Mouse (Mus musculus) hindbrain, embryonic 11.5 days (tissue): Measurements from ENCODE around the gene Fxyd2. TPM values are rescaled to one million over a fixed set of nuclear protein-coding genes. Genes with fewer than 3 reads are reported as not detected.

Experiments
- ATAC-seq: fragments of 200-750 bp; cut with Nextera tagmentation; 2 replicates; pipeline ENCODE4 v1.8.0; 2017; ENCODE audit warnings: mild to moderate bottlenecking, moderate TSS enrichment, moderate library complexity; ENCODE audit not compliant: low FRiP score
- DNase-seq: peaks from one replicate; pipeline ENCODE4 v3.0.0-alpha.2; 2015; ENCODE audit warnings: low spot score
- H3K27ac ChIP-seq: fragments of 300-500 bp; sonication (generic); 2 replicates; pipeline ENCODE4 v1.5.1; 2014; ENCODE audit warnings: mild to moderate bottlenecking, low read depth, low read length
- H3K27me3 ChIP-seq: fragments of 300-500 bp; sonication (generic); 2 replicates; pipeline ENCODE4 v1.6.1; 2014; ENCODE audit warnings: mild to moderate bottlenecking, low read length, moderate library complexity, mixed read lengths; ENCODE audit not compliant: control insufficient read depth, insufficient read depth
- H3K36me3 ChIP-seq: fragments of 300-500 bp; sonication (generic); 2 replicates; pipeline ENCODE4 v1.6.1; 2014; ENCODE audit warnings: mild to moderate bottlenecking, low read length, moderate library complexity, mixed read lengths; ENCODE audit not compliant: control insufficient read depth, insufficient read depth
- H3K4me1 ChIP-seq: fragments of 300-500 bp; sonication (generic); replicated peaks from 2 replicates; pipeline ENCODE4 v1.6.1; 2014; ENCODE audit warnings: low read length, mixed read lengths; ENCODE audit not compliant: control insufficient read depth, insufficient read depth
- H3K4me2 ChIP-seq: fragments of 300-500 bp; sonication (generic); replicated peaks from 2 replicates; pipeline ENCODE4 v1.6.1; 2014; ENCODE audit warnings: mild to moderate bottlenecking, low read depth, low read length
- H3K4me3 ChIP-seq: fragments of 300-500 bp; sonication (generic); 2 replicates; pipeline ENCODE4 v1.5.1; 2014; ENCODE audit warnings: low read depth, low read length
- H3K9ac ChIP-seq: fragments of 300-500 bp; sonication (generic); 2 replicates; pipeline ENCODE4 v1.6.1; 2014; ENCODE audit warnings: low read depth, low read length
- H3K9me3 ChIP-seq: fragments of 300-500 bp; sonication (generic); 2 replicates; pipeline ENCODE4 v1.6.1; 2016; ENCODE audit warnings: low read length; ENCODE audit not compliant: control insufficient read depth
- WGBS: fragments of 180-500 bp; shearing (Covaris S2); extraction: QIAGEN DNeasy Blood & Tissue Kit; methylation state at CpG from one replicate; pipeline ENCODE4 v1.1.7; 2014; 5-methylcytosine and 5-hydroxymethylcytosine counted together
- polyA plus RNA-seq: library from polyadenylated mRNA; unstranded; fragments of >200 nt; fragmentation: Nextera tagmentation; extraction: Ambion mirVana; gene quantifications from 2 replicates; pipeline ENCODE4 v1.2.1, GENCODE M21; 2014

Gene Fxyd2
- polyA plus RNA-seq, 1 experiment from 2014 or later, result 1.5 TPM

DNA sequence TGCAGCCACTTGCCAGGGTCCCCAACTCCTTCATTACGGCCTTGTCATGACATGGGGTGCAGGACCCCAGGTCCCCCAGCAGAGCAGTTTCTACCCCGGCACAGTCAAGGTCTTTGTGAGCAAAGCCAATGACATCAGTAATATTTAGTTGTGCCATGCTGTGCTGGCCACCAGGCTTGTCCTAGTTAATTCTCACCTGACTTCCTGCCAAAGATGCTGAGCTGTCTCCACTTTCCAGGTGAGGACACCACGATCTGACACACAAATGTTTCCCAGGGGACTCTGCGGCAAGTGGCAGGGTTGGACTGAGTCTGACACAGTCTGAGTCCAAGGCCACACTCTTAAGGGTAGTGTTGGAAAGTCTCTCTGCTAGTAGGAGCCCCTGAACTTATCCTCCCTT lies 27.0 kb downstream of the Fxyd2 start, which contains the start of gene Dscaml1:
TSS of gene Dscaml1 (plus strand) at position 173 of the 400 bp plus-strand sequence.
- Histone ChIP-seq H3K4me2 (no peak within 1 kb of the TSS), H3K9ac (no peak within 1 kb of the TSS), H3K27ac (no peak within 1 kb of the TSS), H3K27me3 (peaks cover 29% of the 10 kb centered on the region), H3K4me1 (peaks cover 3% of the 10 kb centered on the region; the same call in 1 of the 2 replicates), H3K4me3 (no peak within 1 kb of the TSS), H3K36me3 (no peaks in the 10 kb centered on the region), H3K9me3 (no peaks in the 10 kb centered on the region)
- ATAC-seq, result no peak
- DNase-seq, result no peak
- 85% methylated on average over 4 of the region's 4 CpGs for WGBS

DNA sequence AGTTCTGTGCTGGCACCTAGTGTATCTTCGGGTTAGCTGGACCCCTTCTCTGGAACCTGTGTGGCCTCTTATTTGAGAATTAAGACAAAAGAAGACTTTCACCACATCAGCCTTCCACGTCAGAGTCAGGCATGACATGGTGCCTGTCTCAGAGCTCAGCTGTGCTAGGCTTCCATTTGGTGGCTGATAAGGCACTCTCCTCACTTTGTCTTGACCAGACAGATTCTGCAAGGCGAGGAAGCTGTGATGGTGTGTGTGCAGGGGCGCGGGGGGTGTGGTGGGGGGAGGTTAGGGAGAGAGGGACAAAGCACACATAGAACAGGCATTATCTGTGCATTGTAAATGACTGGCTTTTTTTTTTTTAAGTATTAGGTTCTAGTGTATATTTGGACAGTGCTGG lies 29.9 kb downstream of the Fxyd2 start:
- Histone ChIP-seq H3K9me3 (no peaks in the 10 kb centered on the region), H3K36me3 (no peaks in the 10 kb centered on the region), H3K9ac (no peak overlapping the region), H3K27ac (no peak overlapping the region), H3K4me2 (no peak overlapping the region), H3K27me3 (peaks cover 47% of the 10 kb centered on the region), H3K4me3 (no peak overlapping the region), H3K4me1 (peaks cover 3% of the 10 kb centered on the region; the same call in 1 of the 2 replicates)
- WGBS, result 32% methylated on average over 5 of the region's 5 CpGs
- ATAC-seq (no peak), DNase-seq (no peak)

DNA sequence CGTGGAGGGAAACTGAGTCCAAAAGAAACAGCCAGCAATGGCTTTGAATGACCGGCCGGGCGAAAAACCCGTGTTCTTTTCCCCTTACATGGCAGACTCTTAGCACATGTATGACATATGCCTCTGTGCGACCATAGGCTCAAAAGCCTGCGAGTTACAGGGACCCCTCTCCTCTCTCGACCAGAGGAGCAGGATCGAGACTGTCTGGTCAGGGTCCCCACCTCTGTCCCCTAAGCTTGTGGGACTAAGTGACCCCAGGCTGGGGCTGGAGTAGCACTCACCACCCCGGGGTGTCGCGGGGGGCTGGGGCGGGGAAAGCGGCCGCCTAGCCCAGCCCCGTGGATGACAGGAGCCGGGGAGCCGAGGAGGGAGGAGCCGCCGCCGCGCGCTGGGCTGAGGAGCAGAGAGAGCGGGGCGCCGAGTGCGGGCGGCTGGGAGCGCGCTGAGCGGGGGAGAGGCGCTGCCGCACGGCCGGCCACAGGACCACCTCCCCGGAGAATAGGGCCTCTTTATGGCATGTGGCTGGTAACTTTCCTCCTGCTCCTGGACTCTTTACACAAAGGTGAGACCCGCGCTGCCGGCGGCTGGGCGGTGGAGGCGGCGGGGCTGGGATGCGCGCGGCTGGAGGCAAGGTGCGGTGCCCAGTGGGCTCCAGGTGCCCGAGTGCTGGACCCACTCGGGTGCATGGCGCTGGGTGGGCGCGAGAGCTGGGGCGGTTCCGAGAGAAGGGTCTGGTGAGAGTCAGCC lies 30.7 kb downstream of the Fxyd2 start:
- Histone ChIP-seq H3K27me3 (peaks cover 47% of the 10 kb centered on the region), H3K27ac (no peak overlapping the region), H3K4me2 (peak overlapping the region; percentile 54), H3K36me3 (no peaks in the 10 kb centered on the region), H3K9ac (peak overlapping the region; percentile 34; the same call in 1 of the 2 replicates), H3K9me3 (no peaks in the 10 kb centered on the region), H3K4me1 (peaks cover 3% of the 10 kb centered on the region; the same call in 1 of the 2 replicates), H3K4me3 (peak overlapping the region; percentile 34)
- no peak for ATAC-seq
- WGBS, result 3% methylated on average over 37 of the region's 54 CpGs
- peak; percentile 52 for DNase-seq

DNA sequence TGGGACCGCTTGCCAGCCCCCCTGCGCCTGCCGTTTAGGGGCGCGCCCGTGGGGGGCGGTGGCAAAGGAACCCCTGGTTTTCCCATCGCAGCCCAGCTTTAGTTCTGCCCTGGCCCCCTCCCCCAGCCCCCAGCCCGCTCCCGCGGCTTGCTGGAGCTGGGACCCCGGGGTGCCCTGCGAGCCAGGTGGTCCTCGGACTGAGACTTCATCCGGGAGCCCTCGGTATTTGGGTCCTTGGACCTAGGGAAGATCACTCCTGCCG lies 31.2 kb downstream of the Fxyd2 start:
- Histone ChIP-seq H3K4me2 (peak overlapping the region; percentile 54), H3K4me1 (peaks cover 3% of the 10 kb centered on the region; the same call in 1 of the 2 replicates), H3K27ac (no peak overlapping the region), H3K36me3 (no peaks in the 10 kb centered on the region), H3K4me3 (peak overlapping the region; percentile 34), H3K27me3 (peaks cover 47% of the 10 kb centered on the region), H3K9me3 (no peaks in the 10 kb centered on the region), H3K9ac (peak overlapping the region; percentile 34; the same call in 1 of the 2 replicates)
- ATAC-seq (no peak), DNase-seq (no peak)
- 0% methylated on average over 11 of the region's 17 CpGs for WGBS

DNA sequence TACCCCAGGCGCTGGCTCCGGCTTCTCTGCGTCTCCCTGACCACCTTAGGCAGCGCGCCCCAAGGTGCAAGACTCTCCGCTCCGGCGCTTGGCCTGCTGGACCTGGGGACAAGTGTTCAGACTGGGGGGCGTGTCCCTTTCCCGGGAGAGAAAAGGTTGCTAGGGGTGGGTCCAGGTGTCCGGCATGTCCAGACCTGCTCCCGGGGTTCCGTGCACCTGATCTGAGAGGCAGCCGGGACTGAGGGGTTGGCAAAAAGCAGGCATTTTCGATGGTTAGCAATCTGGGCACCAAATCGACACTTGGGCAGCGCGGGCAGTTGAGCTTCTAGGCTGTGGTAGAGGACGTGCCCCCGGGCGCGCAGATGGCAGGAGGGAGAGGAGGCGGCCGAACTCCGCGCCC lies 31.7 kb downstream of the Fxyd2 start:
- H3K9ac ChIP-seq, result no peak overlapping the region; the same call in 1 of the 2 replicates
- DNase-seq, result no peak
- peaks cover 3% of the 10 kb centered on the region; the same call in 1 of the 2 replicates for H3K4me1 ChIP-seq
- H3K9me3 ChIP-seq, result no peaks in the 10 kb centered on the region
- no peaks in the 10 kb centered on the region for H3K36me3 ChIP-seq
- H3K27ac ChIP-seq, result no peak overlapping the region
- peak overlapping the region; percentile 34 for H3K4me3 ChIP-seq
- H3K4me2 ChIP-seq, result peak overlapping the region; percentile 54
- ATAC-seq, result no peak
- WGBS, result 7% methylated on average over 26 of the region's 26 CpGs
- H3K27me3 ChIP-seq, result peaks cover 47% of the 10 kb centered on the region

DNA sequence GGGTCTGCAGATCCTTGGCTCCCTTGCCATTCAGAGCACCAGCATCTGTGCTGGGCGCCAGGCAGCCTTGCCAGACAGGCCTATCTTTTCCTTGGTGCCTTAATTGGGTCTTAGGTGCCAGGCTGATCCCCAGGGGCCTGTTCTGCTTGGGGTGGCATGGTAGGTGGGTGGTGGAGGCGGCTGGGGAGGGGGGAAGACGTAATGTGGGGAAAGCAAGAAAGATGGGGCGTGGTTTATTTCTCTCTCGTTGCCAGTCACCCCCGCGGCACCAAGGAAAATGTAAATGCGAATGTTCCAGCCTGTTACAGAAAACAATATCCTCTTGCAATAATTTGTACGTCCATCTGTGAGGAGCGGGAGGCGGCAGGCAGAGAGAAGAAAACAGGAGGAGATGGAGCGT lies 33.2 kb downstream of the Fxyd2 start:
- DNase-seq (no peak), ATAC-seq (no peak)
- peaks cover 47% of the 10 kb centered on the region for H3K27me3 ChIP-seq
- peaks cover 4% of the 10 kb centered on the region; the same call in 1 of the 2 replicates for H3K4me1 ChIP-seq
- H3K4me3 ChIP-seq, result no peak overlapping the region
- no peak overlapping the region for H3K4me2 ChIP-seq
- H3K9me3 ChIP-seq, result no peaks in the 10 kb centered on the region
- H3K36me3 ChIP-seq, result no peaks in the 10 kb centered on the region
- H3K9ac ChIP-seq, result no peak overlapping the region
- H3K27ac ChIP-seq, result no peak overlapping the region
- WGBS, result 77% methylated on average over 12 of the region's 12 CpGs

DNA sequence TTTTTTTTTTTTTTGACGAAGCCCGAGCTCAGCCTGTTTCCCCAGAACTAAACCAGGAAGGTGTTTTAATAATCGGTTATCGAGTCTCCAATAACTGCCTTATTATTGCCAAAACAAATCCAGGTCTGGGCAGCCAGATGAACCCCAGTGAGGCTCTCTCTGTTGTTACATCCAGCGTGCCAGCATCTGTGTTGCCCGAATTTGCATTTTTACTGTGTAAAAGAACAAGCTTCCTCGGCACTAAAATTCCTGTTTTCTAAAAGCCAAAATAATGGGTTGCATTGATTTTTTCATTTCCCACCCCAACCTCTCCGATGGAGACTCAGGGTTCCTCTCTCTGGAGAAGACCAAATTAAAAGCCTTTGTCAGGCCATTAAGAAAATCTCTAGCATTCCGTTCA lies 33.6 kb downstream of the Fxyd2 start:
- WGBS, result 78% methylated on average over 9 of the region's 9 CpGs
- Histone ChIP-seq H3K27me3 (peaks cover 47% of the 10 kb centered on the region), H3K9ac (no peak overlapping the region), H3K4me3 (no peak overlapping the region), H3K36me3 (no peaks in the 10 kb centered on the region), H3K4me2 (no peak overlapping the region), H3K27ac (no peak overlapping the region), H3K9me3 (no peaks in the 10 kb centered on the region), H3K4me1 (peaks cover 4% of the 10 kb centered on the region; the same call in 1 of the 2 replicates)
- DNase-seq (no peak), ATAC-seq (no peak)

DNA sequence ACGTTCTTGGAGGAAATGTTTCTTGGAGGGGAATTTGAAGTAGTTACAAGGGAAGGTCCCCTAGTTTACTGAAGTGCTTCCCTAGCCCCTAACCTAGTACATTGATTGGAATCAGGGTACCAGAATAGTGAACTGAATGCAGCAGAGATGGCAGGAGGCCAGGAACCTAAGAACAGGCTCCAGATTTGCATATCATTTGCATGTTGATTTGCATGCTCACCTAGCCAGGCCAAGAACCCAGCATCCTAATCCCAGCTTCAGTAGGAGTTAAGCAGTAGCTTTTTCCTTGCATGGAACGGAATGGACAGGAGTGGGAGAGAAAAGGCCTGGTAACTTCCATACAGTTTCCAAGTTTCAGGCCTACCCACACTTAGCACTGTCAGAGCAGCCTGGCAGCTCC lies 34.7 kb downstream of the Fxyd2 start:
- Histone ChIP-seq H3K27me3 (peaks cover 41% of the 10 kb centered on the region), H3K4me1 (peaks cover 4% of the 10 kb centered on the region; the same call in 1 of the 2 replicates)

DNA sequence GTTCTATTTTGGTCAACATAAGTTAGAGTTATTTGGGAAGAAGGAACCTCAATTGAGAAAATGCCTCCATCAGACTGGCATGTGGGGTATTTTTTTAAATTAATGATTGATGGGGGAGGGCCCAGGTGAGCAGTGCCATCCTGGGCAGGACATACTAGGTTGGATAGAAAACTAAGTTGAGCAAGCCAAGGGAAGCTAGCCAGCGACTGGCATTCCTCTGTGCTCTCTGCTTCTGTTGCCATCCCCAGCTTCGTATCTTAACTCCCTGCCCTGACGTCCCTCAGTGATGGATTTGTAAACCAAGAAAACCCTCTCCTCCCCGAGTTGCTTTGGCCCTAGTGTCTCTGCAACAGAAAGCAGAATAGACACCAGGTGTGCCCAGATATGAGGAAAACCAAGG lies 39.6 kb downstream of the Fxyd2 start:
- H3K4me3 ChIP-seq, result no peak overlapping the region
- no peaks in the 10 kb centered on the region for H3K27me3 ChIP-seq
- H3K9ac ChIP-seq, result no peak overlapping the region
- 0 out of 2 replicates have a peak, but pooled peaks cover 2% of the 10 kb centered on the region for H3K4me1 ChIP-seq
- H3K9me3 ChIP-seq, result no peaks in the 10 kb centered on the region
- no peaks in the 10 kb centered on the region for H3K36me3 ChIP-seq
- no peak overlapping the region for H3K4me2 ChIP-seq
- no peak for DNase-seq
- WGBS, result 79% methylated on average over 4 of the region's 4 CpGs
- ATAC-seq, result no peak
- no peak overlapping the region for H3K27ac ChIP-seq

More for the DNA sequence above, 34.7 kb downstream of the Fxyd2 start:
- no peak overlapping the region for H3K4me2 ChIP-seq
- no peaks in the 10 kb centered on the region for H3K9me3 ChIP-seq
- ATAC-seq (no peak), DNase-seq (no peak)
- H3K27ac ChIP-seq, result no peak overlapping the region
- no peak overlapping the region for H3K9ac ChIP-seq
- WGBS, result 67% methylated on average over 2 of the region's 2 CpGs
- no peaks in the 10 kb centered on the region for H3K36me3 ChIP-seq
- H3K4me3 ChIP-seq, result no peak overlapping the region
